Mouse (Mus musculus) brown adipose tissue, adult 24 weeks (tissue): ENCODE measurements around the gene Elavl1. TPM values are rescaled to one million over a fixed set of nuclear protein-coding genes. Genes with fewer than 3 reads are reported as not detected.
"Not testable (repeated sequence)": the region's sequence is repeated elsewhere in the genome, so short reads cannot be mapped to it uniquely, and the experiment has no call there.

Experiments used
- H3K27ac ChIP-seq: fragments of 200-500 bp; replicated peaks from 2 replicates; pipeline ENCODE4 v1.5.1; 2012; ENCODE audit warnings: low read depth, mild to moderate bottlenecking, low read length
- H3K4me1 ChIP-seq: fragments of 200-500 bp; 2 replicates; pipeline ENCODE4 v1.6.1; 2012; ENCODE audit warnings: low read length, mixed read lengths; ENCODE audit not compliant: control insufficient read depth, insufficient read depth, insufficient read length
- H3K4me3 ChIP-seq: fragments of 200-500 bp; 2 replicates; pipeline ENCODE4 v1.5.1; 2012; ENCODE audit warnings: low read depth, mild to moderate bottlenecking, low read length, moderate library complexity; ENCODE audit not compliant: insufficient read depth
- polyA plus RNA-seq: library from polyadenylated mRNA; stranded (reverse); fragments of >200 nt; gene quantifications from 2 replicates; pipeline ENCODE4 v1.2.4, GENCODE M21; 2012; ENCODE audit not compliant: missing spikeins, insufficient read depth, insufficient read length

Elavl1 gene
- 29.5 and 50.5 TPM in 2 replicates for polyA plus RNA-seq

- peak within 1 kb of the TSS; percentile 93 for H3K27ac ChIP-seq
- H3K4me1 ChIP-seq = peaks cover 9% of the 10 kb centered on the region; the same call in 1 of the 2 replicates
- H3K4me3 ChIP-seq = peak within 1 kb of the TSS; percentile 99
These were observed at the start of gene Elavl1, which contains the start of gene Ccl25 for GRCm38 (mm10) chr8:4324983-4325750. Elavl1 (minus strand) TSS chr8:4325413. Ccl25 (plus strand) TSS chr8:4325210.

- no peaks in the 10 kb centered on the region for H3K4me1 ChIP-seq
- no peak overlapping the region for H3K27ac ChIP-seq
- no peak overlapping the region for H3K4me3 ChIP-seq
These were observed 47.4 kb upstream of the Elavl1 start for GRCm38 (mm10) chr8:4372657-4373056.

GRCm38 (mm10) chr8:4370078-4370477 is 44.9 kb upstream of the Elavl1 start:
- H3K4me3 ChIP-seq = no peak overlapping the region
- no peaks in the 10 kb centered on the region for H3K4me1 ChIP-seq
- no peak overlapping the region for H3K27ac ChIP-seq

- Histone ChIP-seq H3K4me3 (no peak overlapping the region), H3K4me1 (no peaks in the 10 kb centered on the region), H3K27ac (no peak overlapping the region)
These were observed 43.3 kb upstream of the Elavl1 start for GRCm38 (mm10) chr8:4368470-4368869.

GRCm38 (mm10) chr8:4367808-4368207 is 42.6 kb upstream of the Elavl1 start:
- Histone ChIP-seq H3K4me3 (no peak overlapping the region), H3K4me1 (no peaks in the 10 kb centered on the region), H3K27ac (no peak overlapping the region)

GRCm38 (mm10) chr8:4366189-4366588 is 41.0 kb upstream of the Elavl1 start:
- H3K27ac ChIP-seq = no peak overlapping the region
- no peak overlapping the region for H3K4me3 ChIP-seq
- H3K4me1 ChIP-seq = no peaks in the 10 kb centered on the region

GRCm38 (mm10) chr8:4360922-4361321 is 35.7 kb upstream of the Elavl1 start:
- no peak overlapping the region for H3K4me3 ChIP-seq
- no peaks in the 10 kb centered on the region for H3K4me1 ChIP-seq
- no peak overlapping the region for H3K27ac ChIP-seq

GRCm38 (mm10) chr8:4359362-4359761 is 34.1 kb upstream of the Elavl1 start:
- H3K27ac ChIP-seq = no peak overlapping the region
- H3K4me1 ChIP-seq = no peaks in the 10 kb centered on the region
- H3K4me3 ChIP-seq = no peak overlapping the region

GRCm38 (mm10) chr8:4355455-4355854 is 30.2 kb upstream of the Elavl1 start:
- Histone ChIP-seq H3K4me1 (no peaks in the 10 kb centered on the region), H3K27ac (no peak overlapping the region), H3K4me3 (no peak overlapping the region)

GRCm38 (mm10) chr8:4354516-4354915 is 29.3 kb upstream of the Elavl1 start:
- H3K4me3 ChIP-seq = no peak overlapping the region
- H3K4me1 ChIP-seq = no peaks in the 10 kb centered on the region
- H3K27ac ChIP-seq = no peak overlapping the region

GRCm38 (mm10) chr8:4353741-4354140 is 28.5 kb upstream of the Elavl1 start:
- Histone ChIP-seq H3K4me1 (no peaks in the 10 kb centered on the region), H3K27ac (no peak overlapping the region), H3K4me3 (no peak overlapping the region)

- not testable (repeated sequence) for H3K4me3 ChIP-seq, H3K27ac ChIP-seq, H3K4me1 ChIP-seq
These were observed 27.3 kb upstream of the Elavl1 start for GRCm38 (mm10) chr8:4352562-4352961.

- Histone ChIP-seq H3K27ac (no peak overlapping the region), H3K4me1 (no peaks in the 10 kb centered on the region), H3K4me3 (no peak overlapping the region)
These were observed 25.4 kb upstream of the Elavl1 start for GRCm38 (mm10) chr8:4350618-4351017.

GRCm38 (mm10) chr8:4349335-4349734 is 24.1 kb upstream of the Elavl1 start:
- Histone ChIP-seq H3K4me3 (no peak overlapping the region), H3K27ac (no peak overlapping the region), H3K4me1 (no peaks in the 10 kb centered on the region)

GRCm38 (mm10) chr8:4348275-4348674 is 23.1 kb upstream of the Elavl1 start:
- Histone ChIP-seq H3K4me1 (no peaks in the 10 kb centered on the region), H3K27ac (no peak overlapping the region), H3K4me3 (no peak overlapping the region)

- H3K27ac ChIP-seq = no peak overlapping the region
- no peaks in the 10 kb centered on the region for H3K4me1 ChIP-seq
- H3K4me3 ChIP-seq = no peak overlapping the region
These were observed 22.4 kb upstream of the Elavl1 start for GRCm38 (mm10) chr8:4347661-4348060.
